Mouse (Mus musculus) forebrain, embryonic 13.5 days (tissue): ENCODE measurements around the gene Rabepk. TPM values are rescaled to one million over a fixed set of nuclear protein-coding genes. Genes with fewer than 3 reads are reported as not detected.
"Not testable (repeated sequence)": the region's sequence is repeated elsewhere in the genome, so short reads cannot be mapped to it uniquely, and the experiment has no call there.

ENCODE experiments used
- ATAC-seq: fragments of 200-750 bp; cut with Nextera tagmentation; 2 replicates; pipeline ENCODE4 v1.8.0; 2017
- H3K27ac ChIP-seq: fragments of 300-500 bp; sonication (generic); 2 replicates; pipeline ENCODE4 v1.5.1; 2015; ENCODE audit warnings: inconsistent platforms, mild to moderate bottlenecking, moderate library complexity
- H3K27me3 ChIP-seq: fragments of 300-500 bp; sonication (generic); 2 replicates; pipeline ENCODE4 v1.6.1; 2015; ENCODE audit warnings: mild to moderate bottlenecking, inconsistent platforms
- H3K36me3 ChIP-seq: fragments of 300-500 bp; sonication (generic); 2 replicates; pipeline ENCODE4 v1.6.1; 2015; ENCODE audit warnings: mild to moderate bottlenecking, inconsistent platforms; ENCODE audit not compliant: poor library complexity, severe bottlenecking
- H3K4me1 ChIP-seq: fragments of 300-500 bp; sonication (generic); 2 replicates; pipeline ENCODE4 v1.6.1; 2015; ENCODE audit warnings: inconsistent platforms
- H3K4me2 ChIP-seq: fragments of 300-500 bp; sonication (generic); 2 replicates; pipeline ENCODE4 v1.6.1; 2015; ENCODE audit warnings: inconsistent platforms, mild to moderate bottlenecking, moderate library complexity
- H3K4me3 ChIP-seq: fragments of 300-500 bp; sonication (generic); 2 replicates; pipeline ENCODE4 v1.5.1; 2015; ENCODE audit warnings: mild to moderate bottlenecking, inconsistent platforms
- H3K9ac ChIP-seq: fragments of 300-500 bp; sonication (generic); 2 replicates; pipeline ENCODE4 v1.6.1; 2015; ENCODE audit warnings: mild to moderate bottlenecking, inconsistent platforms
- H3K9me3 ChIP-seq: fragments of 300-500 bp; sonication (generic); replicated peaks from 2 replicates; pipeline ENCODE4 v1.6.1; 2016; ENCODE audit warnings: inconsistent platforms
- WGBS: fragments of 180-500 bp; shearing (Covaris S2); methylation state at CpG from one replicate; pipeline ENCODE4 v1.1.7; 2015; 5-methylcytosine and 5-hydroxymethylcytosine counted together
- polyA plus RNA-seq: library from polyadenylated mRNA; unstranded; fragments of >200 nt; fragmentation: Nextera tagmentation; extraction: Ambion mirVana; gene quantifications from 2 replicates; pipeline ENCODE4 v1.2.1, GENCODE M21; 2015

Rabepk gene
- polyA plus RNA-seq, 1 experiment from 2014 or later: 29.8 TPM

DNA sequence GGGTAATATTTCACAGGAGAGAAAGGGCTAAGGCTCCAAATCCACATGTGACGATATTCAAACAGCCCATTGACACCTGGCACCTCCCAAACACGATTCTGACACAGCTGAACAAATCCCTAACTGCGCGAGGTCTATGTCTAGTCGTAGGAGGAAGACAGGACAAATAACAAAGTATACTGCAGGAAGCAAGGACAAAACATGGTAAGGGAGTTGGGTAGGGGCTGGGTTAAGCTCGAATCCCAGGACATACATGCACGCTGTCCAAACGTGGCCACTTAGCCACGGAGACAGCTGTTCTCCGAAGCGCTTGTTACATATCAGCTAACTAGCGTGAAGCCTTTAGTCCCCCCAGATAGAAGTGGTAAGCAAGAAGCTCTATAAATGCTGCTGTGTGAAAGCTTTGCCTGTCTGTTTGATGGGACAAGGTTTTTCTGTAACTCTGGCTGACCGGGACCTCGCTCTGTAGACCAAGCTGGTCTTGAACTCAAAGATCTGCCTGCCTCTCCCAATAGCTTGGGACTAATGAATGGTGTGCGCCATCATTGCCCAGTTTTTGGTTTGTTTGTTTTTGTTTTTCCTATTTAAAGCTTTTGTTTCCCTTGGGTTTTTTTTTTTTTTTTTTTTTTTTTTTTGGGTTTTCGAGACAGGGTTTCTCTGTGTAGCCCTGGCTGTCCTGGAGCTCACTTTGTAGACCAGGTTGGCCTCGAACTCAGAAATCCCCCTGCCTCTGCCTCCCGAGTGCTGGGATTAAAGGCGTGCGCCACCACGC, 26.9 kb upstream of the Rabepk start:
- Histone ChIP-seq H3K27ac (no peak overlapping the region; the same call in 1 of the 2 replicates), H3K4me2 (peak overlapping the region; percentile 76)
- ATAC-seq: peak; percentile 44; the same call in 1 of the 2 replicates

GRCm38 (mm10) chr2:34825827-34826459, 26.2 kb upstream of the Rabepk start, which contains the start of gene Fbxw2:
TSS of gene Fbxw2 (minus strand) at chr2:34826311.
- peaks cover 15% of the 10 kb centered on the region for H3K36me3 ChIP-seq
- peak within 1 kb of the TSS; percentile 98 for H3K4me3 ChIP-seq
- H3K27ac ChIP-seq: peak within 1 kb of the TSS; percentile 65
- H3K27me3 ChIP-seq: peaks cover 17% of the 10 kb centered on the region
- peak within 1 kb of the TSS; percentile 76 for H3K4me2 ChIP-seq
- H3K4me1 ChIP-seq: peaks cover 23% of the 10 kb centered on the region
- peak; percentile 99 for ATAC-seq
- peak within 1 kb of the TSS; percentile 96 for H3K9ac ChIP-seq
- under 1% methylated on average over 49 of the region's 57 CpGs for WGBS
- H3K9me3 ChIP-seq: peaks cover 6% of the 10 kb centered on the region; the same call in 1 of the 2 replicates

More for the DNA sequence above, 26.9 kb upstream of the Rabepk start:
- 36% methylated on average over 20 of the region's 21 CpGs for WGBS
- Histone ChIP-seq H3K27me3 (peaks cover 17% of the 10 kb centered on the region), H3K4me3 (peak overlapping the region; percentile 98), H3K36me3 (peaks cover 11% of the 10 kb centered on the region), H3K4me1 (peaks cover 23% of the 10 kb centered on the region), H3K9me3 (peaks cover 6% of the 10 kb centered on the region; the same call in 1 of the 2 replicates), H3K9ac (peak overlapping the region; percentile 96)

- Histone ChIP-seq H3K36me3 (peaks cover 63% of the 10 kb centered on the region), H3K4me3 (no peak overlapping the region), H3K4me1 (no peaks in the 10 kb centered on the region), H3K27me3 (no peaks in the 10 kb centered on the region), H3K9me3 (no peaks in the 10 kb centered on the region), H3K9ac (no peak overlapping the region), H3K4me2 (no peak overlapping the region), H3K27ac (no peak overlapping the region)
- ATAC-seq: no peak
- WGBS: 89% methylated on average over 2 of the region's 2 CpGs
Measured at GRCm38 (mm10) chr2:34818492-34818891, 18.8 kb upstream of the Rabepk start.

- not testable (repeated sequence) for H3K4me2 ChIP-seq, H3K4me3 ChIP-seq, H3K27me3 ChIP-seq, H3K4me1 ChIP-seq, H3K27ac ChIP-seq, ATAC-seq, H3K9ac ChIP-seq, H3K9me3 ChIP-seq
- peaks cover 72% of the 10 kb centered on the region for H3K36me3 ChIP-seq
- WGBS: 97% methylated on average over 2 of the region's 2 CpGs
Measured at GRCm38 (mm10) chr2:34815893-34816292, 16.2 kb upstream of the Rabepk start.

- H3K36me3 ChIP-seq: peaks cover 74% of the 10 kb centered on the region
- H3K4me2 ChIP-seq: no peak overlapping the region
- no peaks in the 10 kb centered on the region for H3K27me3 ChIP-seq
- no peak overlapping the region for H3K4me3 ChIP-seq
- H3K9ac ChIP-seq: no peak overlapping the region
- no peaks in the 10 kb centered on the region for H3K4me1 ChIP-seq
- H3K27ac ChIP-seq: no peak overlapping the region
- 91% methylated on average over 7 of the region's 7 CpGs for WGBS
- no peaks in the 10 kb centered on the region for H3K9me3 ChIP-seq
- no peak for ATAC-seq
Measured at GRCm38 (mm10) chr2:34812706-34813105, 13.0 kb upstream of the Rabepk start.

GRCm38 (mm10) chr2:34810775-34811174, 11.1 kb upstream of the Rabepk start:
- Histone ChIP-seq H3K4me3 (no peak overlapping the region), H3K4me1 (no peaks in the 10 kb centered on the region), H3K27me3 (no peaks in the 10 kb centered on the region), H3K36me3 (peaks cover 78% of the 10 kb centered on the region), H3K9me3 (no peaks in the 10 kb centered on the region), H3K27ac (no peak overlapping the region), H3K4me2 (no peak overlapping the region), H3K9ac (no peak overlapping the region)
- ATAC-seq: no peak
- WGBS: 93% methylated on average over 3 of the region's 3 CpGs

GRCm38 (mm10) chr2:34809568-34809967, 9.9 kb upstream of the Rabepk start:
- 96% methylated on average over 1 of the region's 1 CpGs for WGBS
- Histone ChIP-seq H3K9ac (no peak overlapping the region), H3K36me3 (peaks cover 72% of the 10 kb centered on the region), H3K4me3 (no peak overlapping the region), H3K4me2 (no peak overlapping the region), H3K4me1 (peaks cover 4% of the 10 kb centered on the region; the same call in 1 of the 2 replicates), H3K27ac (no peak overlapping the region), H3K27me3 (no peaks in the 10 kb centered on the region), H3K9me3 (no peaks in the 10 kb centered on the region)
- no peak for ATAC-seq

GRCm38 (mm10) chr2:34808057-34808456, 8.3 kb upstream of the Rabepk start:
- 91% methylated on average over 2 of the region's 2 CpGs for WGBS
- Histone ChIP-seq H3K36me3 (peaks cover 58% of the 10 kb centered on the region), H3K9ac (no peak overlapping the region), H3K4me3 (no peak overlapping the region), H3K27ac (no peak overlapping the region), H3K9me3 (no peaks in the 10 kb centered on the region), H3K27me3 (no peaks in the 10 kb centered on the region), H3K4me2 (no peak overlapping the region), H3K4me1 (peaks cover 17% of the 10 kb centered on the region)
- ATAC-seq: no peak

DNA sequence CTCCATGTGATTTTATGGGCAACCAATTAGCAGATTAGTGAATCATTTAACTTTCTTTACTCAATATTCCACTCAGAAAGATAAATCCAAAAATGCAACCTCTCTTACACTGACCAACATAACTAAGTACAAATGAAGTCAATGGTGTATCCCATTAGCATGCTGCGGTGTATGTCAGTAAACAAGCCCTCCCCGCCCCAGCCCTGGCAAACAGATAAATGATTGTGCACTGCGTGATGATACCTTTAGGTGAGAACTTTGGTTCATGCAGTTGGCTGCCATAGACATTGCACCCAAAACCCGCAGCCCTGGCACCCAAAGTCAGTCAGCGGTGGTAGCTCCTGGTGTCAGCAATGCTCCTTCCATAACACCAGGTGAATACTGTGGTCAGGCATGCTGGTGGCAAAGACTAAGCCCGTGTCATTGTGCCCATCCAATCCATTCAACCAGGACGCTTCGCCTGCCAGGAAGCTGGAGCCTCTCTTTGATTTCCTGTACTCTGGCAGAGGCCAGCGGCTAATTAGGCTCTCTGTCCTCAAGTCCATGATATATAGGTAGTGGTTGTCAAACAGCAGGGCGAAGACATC, 5.7 kb upstream of the Rabepk start:
- H3K27ac ChIP-seq: no peak overlapping the region
- no peaks in the 10 kb centered on the region for H3K27me3 ChIP-seq
- H3K36me3 ChIP-seq: peaks cover 34% of the 10 kb centered on the region
- no peak for ATAC-seq
- no peak overlapping the region for H3K4me2 ChIP-seq
- H3K4me3 ChIP-seq: no peak overlapping the region
- H3K9me3 ChIP-seq: no peaks in the 10 kb centered on the region
- H3K4me1 ChIP-seq: peaks cover 19% of the 10 kb centered on the region
- H3K9ac ChIP-seq: no peak overlapping the region
- WGBS: 92% methylated on average over 10 of the region's 10 CpGs

- peaks cover 23% of the 10 kb centered on the region for H3K4me1 ChIP-seq
- ATAC-seq: no peak
- no peaks in the 10 kb centered on the region for H3K27me3 ChIP-seq
- WGBS: 86% methylated on average over 1 of the region's 1 CpGs
- H3K4me3 ChIP-seq: no peak overlapping the region
- H3K9me3 ChIP-seq: no peaks in the 10 kb centered on the region
- H3K9ac ChIP-seq: no peak overlapping the region
- peaks cover 31% of the 10 kb centered on the region for H3K36me3 ChIP-seq
- H3K4me2 ChIP-seq: no peak overlapping the region
- no peak overlapping the region for H3K27ac ChIP-seq
Measured at GRCm38 (mm10) chr2:34804815-34805214, 5.1 kb upstream of the Rabepk start.

GRCm38 (mm10) chr2:34804172-34804571, 4.5 kb upstream of the Rabepk start:
- peak overlapping the region; percentile 79 for H3K4me2 ChIP-seq
- WGBS: 94% methylated on average over 2 of the region's 2 CpGs

GRCm38 (mm10) chr2:34803746-34804145, 4.0 kb upstream of the Rabepk start:
- no peak overlapping the region for H3K9ac ChIP-seq
- WGBS: 82% methylated on average over 3 of the region's 3 CpGs
- peak overlapping the region; percentile 79 for H3K4me2 ChIP-seq
- no peaks in the 10 kb centered on the region for H3K27me3 ChIP-seq
- H3K9me3 ChIP-seq: no peaks in the 10 kb centered on the region
- peaks cover 24% of the 10 kb centered on the region for H3K36me3 ChIP-seq
- H3K27ac ChIP-seq: no peak overlapping the region
- H3K4me1 ChIP-seq: peaks cover 30% of the 10 kb centered on the region
- no peak for ATAC-seq
- H3K4me3 ChIP-seq: peak overlapping the region; percentile 17; the same call in 1 of the 2 replicates

More at GRCm38 (mm10) chr2:34804172-34804571, 4.5 kb upstream of the Rabepk start:
- Histone ChIP-seq H3K27ac (no peak overlapping the region), H3K27me3 (no peaks in the 10 kb centered on the region), H3K9ac (no peak overlapping the region), H3K4me3 (no peak overlapping the region), H3K36me3 (peaks cover 29% of the 10 kb centered on the region), H3K9me3 (no peaks in the 10 kb centered on the region), H3K4me1 (peaks cover 26% of the 10 kb centered on the region)
- no peak for ATAC-seq
